Mouse (Mus musculus): ENCODE measurements around the gene Hist1h2bk.

Hist1h2bk gene

DNA sequence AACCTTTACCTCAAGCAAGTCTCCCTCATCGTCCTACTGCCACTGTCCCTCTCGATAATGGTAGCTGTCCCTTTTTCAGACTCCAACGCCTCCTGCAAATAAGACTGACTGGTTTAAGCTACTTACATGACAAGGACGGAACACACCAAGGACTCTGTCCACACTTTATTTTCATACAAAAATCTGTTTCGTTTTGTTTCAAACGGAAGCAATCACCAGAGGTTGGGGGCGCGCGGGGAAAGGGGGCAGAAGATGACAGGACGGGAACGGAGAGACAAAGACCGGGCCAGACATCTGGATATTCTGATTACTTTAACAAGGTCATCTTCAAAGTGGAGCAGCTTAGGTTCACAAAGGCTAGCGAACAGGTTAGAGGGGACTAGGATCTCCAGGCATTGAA is 22.0 kb upstream of the Hist1h2bk start:
- DNase-seq (ENCODE audit: extremely low spot score, low read depth, low spot score) = no peak

GRCm38 (mm10) chr13:22014411-22014845 is 21.2 kb upstream of the Hist1h2bk start:
- DNase-seq (ENCODE audit: extremely low spot score, low read depth, low spot score) = no peak

GRCm38 (mm10) chr13:22015479-22016450 is 19.9 kb upstream of the Hist1h2bk start:
- DNase-seq (ENCODE audit: extremely low spot score, low read depth, low spot score) = peak; percentile 96

DNA sequence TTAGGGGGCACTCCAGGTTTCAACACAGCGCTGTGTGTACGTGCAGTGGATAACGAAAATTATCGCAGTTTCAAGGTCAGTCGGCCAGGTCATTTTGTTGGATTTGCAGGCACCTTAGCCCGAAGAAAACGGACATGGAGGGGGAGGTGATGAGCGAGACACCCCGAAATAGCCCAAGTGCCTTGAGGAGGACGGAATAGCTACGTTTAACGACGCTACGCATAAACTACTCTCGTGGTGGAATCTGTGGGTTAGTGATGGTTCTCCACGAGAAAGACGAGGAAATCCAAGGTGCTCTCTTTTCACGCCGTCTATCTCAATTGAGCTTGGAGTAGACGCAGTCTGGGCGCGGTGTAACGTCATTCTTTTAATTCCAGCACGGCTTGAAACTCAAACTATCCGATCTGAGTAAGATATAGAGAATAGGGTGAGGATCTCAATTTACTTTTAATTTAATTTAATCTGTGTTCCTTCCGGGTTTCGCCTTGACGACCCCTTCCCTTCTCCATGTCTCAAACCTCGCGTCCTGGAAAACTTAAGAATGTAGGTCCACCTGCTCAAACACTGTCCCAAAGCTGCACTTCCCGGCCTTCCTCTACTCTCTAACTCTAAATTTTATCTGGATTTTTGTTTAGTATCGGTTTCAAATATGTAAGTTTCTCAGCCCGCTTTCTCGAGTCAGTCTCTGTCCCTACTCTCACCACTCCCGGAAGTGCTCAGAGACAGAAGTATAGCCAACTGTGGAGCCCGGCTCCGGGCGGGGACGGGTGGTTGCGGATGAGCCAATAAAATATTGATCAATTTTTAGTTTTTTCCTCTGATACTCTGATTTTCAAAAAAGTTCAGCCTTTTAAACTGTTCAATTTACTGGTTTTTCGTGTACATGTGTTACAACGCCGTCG is 15.5 kb upstream of the Hist1h2bk start:
- no peak for DNase-seq (ENCODE audit: extremely low spot score, low read depth, low spot score)

- no peak for DNase-seq (ENCODE audit: extremely low spot score, low read depth, low spot score)
These were observed 14.8 kb upstream of the Hist1h2bk start for GRCm38 (mm10) chr13:22020901-22021339.

GRCm38 (mm10) chr13:22021581-22021980 is 14.1 kb upstream of the Hist1h2bk start:
- DNase-seq (ENCODE audit: extremely low spot score, low read depth, low spot score) = no peak

GRCm38 (mm10) chr13:22022241-22022640 is 13.4 kb upstream of the Hist1h2bk start:
- peak; percentile 97 for DNase-seq (ENCODE audit: extremely low spot score, low read depth, low spot score)

DNA sequence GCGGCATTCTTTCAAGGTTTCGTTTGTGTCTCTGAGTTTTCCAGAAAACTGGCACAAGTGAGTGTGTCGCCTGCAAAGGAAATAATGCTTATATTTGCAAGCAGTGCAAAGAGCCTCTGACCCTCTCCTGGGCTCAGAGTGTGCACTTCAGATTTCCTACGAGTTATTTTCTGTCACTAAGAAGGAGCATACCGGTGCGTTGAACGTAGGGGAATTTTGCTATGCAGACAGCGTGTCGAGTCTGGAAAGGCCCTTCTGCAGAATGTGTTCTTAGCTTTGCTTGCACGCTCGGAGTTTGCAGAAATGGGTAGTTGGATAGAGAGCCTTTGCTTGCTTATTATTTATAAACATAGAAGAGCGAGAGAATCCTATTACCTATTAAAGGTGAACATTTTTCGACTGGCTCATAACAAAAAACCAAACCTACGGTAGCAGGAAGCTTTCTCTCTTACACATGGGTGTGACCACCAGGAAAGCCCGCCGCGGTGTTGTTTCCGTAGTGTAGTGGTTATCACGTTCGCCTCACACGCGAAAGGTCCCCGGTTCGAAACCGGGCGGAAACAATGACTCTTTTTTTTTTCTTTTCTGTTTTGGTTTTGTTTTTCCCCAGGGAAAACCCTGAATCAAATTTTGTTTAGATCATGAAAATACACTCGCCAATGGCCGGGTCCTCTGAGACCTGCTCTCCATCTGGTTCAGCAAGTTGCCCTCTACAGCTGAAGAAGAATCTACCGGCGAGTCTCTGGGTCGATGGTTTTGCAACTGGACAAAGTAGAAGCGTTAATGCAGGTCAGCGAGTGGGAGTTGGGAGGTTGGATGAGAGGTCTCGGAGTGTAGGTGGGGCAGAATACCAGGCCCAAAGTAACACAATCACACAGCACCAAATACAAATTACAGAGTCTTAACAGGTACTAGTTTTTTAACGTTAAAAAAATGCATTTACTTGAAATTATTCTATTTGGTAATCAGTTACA is 9.3 kb upstream of the Hist1h2bk start:
- no peak for DNase-seq (ENCODE audit: extremely low spot score, low read depth, low spot score)

- DNase-seq (ENCODE audit: extremely low spot score, low read depth, low spot score) = no peak
These were observed 6.8 kb upstream of the Hist1h2bk start for GRCm38 (mm10) chr13:22028673-22029460.

GRCm38 (mm10) chr13:22029928-22030327 is 5.7 kb upstream of the Hist1h2bk start:
- DNase-seq (ENCODE audit: extremely low spot score, low read depth, low spot score) = no peak

DNA sequence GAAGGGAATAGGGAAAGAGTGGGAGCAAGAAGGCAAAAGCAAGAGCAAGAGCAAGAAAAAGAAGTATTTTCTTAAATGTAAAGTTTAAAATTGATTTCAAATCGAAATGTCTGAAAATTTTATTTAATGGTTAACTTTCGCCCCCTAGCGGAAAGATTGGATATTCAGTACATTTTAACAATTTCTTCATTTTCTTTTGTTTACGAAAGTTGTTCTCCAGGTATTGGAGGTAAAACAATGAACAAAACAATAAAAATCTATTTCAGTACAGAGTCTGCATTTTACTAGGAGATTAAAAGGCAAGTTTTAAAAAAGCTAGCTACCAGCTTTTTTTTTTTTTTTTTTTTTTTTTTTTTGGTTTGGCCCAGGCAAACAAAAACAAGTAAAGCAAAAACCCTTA is 5.2 kb upstream of the Hist1h2bk start:
- DNase-seq (ENCODE audit: extremely low spot score, low read depth, low spot score) = no peak

DNA sequence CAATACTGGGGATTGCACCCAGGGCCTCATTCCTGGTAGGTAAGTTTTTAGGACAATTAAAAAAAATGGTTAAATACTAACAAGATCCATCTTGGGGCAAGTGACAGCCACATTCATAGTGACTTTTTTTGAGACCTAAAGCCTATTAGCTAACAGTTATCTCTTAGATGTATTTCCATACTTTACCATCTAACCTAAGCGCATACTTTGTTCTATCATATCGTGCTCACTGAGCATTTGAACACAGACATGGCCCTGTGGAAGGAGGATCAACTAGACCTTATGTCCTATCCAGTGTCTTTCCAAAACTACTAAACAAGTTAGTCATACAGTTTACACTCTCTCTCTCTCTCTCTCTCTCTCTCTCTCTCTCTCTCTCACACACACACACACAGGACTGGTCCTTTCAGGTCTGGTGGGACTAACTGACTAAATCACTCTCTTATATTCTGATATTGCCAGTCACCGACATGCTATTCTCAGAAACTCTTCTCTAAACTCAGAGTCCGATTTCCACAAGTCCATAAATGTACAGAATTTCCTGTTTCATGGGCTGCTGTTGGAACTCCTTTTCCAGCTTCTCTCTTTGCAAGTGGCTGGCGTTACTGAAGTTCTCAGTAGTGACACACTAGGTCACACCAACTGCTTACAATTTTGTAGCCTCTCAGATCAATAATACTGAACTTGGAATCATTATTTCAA is 1.8 kb upstream of the Hist1h2bk start:
- DNase-seq (ENCODE audit: extremely low spot score, low read depth, low spot score) = no peak

DNA sequence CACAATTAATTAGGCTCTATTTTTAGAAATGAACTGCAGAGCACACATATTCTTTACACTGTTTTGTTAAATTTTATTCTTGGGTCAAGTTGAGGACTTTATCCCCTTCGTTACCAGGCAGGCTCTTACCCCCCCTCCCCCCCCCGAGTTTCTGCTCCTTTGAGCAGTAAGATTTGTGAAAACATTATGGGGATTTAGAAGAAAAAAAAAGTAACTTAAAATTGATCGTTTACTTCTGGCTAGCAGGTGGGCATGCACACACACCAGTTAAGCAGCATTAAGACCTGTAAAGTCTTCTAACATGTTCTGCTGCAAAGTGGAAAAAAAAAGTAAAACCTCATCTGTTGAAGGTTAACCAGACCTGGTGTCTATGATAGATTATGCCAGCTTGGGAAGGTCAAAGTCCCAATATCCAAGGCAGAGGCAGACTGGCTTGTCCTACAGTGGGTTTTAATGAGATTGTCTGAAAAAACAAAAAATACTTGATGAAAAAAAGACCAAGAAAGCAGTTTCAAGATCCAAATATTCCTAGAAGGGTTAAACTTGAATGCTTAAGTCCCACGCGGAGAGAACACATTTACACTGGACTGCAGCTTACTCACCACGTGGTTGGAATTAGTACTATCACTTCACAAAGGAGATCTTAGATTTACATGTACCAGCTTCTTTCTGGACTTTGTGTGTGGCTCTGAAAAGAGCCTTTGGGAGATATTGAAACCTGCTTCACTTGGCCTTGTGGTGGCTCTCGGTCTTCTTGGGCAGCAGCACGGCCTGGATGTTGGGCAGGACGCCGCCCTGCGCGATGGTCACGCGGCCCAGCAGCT is 1.0 kb upstream of the Hist1h2bk start:
- DNase-seq (ENCODE audit: extremely low spot score, low read depth, low spot score) = no peak

GRCm38 (mm10) chr13:22036149-22036956 is 683 bp downstream of the Hist1h2bk start:
- no peak for DNase-seq (ENCODE audit: extremely low spot score, low read depth, low spot score)

DNA sequence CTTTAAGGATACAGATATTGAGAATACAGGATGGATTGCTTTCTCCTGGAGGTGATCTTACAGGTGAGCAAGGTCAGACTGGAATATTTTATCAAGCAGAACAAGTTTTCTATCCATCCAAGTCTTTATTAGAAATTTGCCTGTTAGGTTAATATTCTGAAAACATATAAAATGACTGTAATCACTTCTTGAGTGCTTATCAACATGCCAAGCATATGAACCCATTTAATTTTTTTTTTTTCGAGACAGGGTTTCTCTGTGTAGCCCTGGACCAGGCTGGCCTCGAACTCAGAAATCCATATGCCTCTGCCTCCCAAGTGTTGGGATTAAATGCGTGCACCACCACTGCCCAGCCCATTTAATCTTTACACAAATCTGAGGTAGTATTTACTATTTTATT is 1.3 kb downstream of the Hist1h2bk start:
- DNase-seq (ENCODE audit: extremely low spot score, low read depth, low spot score) = no peak

- DNase-seq (ENCODE audit: extremely low spot score, low read depth, low spot score) = no peak
These were observed 1.7 kb downstream of the Hist1h2bk start for GRCm38 (mm10) chr13:22037415-22037814.

- no peak for DNase-seq (ENCODE audit: extremely low spot score, low read depth, low spot score)
These were observed 3.7 kb downstream of the Hist1h2bk start for GRCm38 (mm10) chr13:22039364-22039763.
